Mouse (Mus musculus): ENCODE results near the gene Vta1.

Vta1 gene

GRCm38 (mm10) chr10:14705072-14706066 is at the start of gene Vta1, which contains the start of gene Nmbr:
Gene Vta1 (minus strand): TSS chr10:14705560.
Gene Nmbr (plus strand): TSS chr10:14705591.
- 1% methylated on average over 50 of the region's 50 CpGs for WGBS

GRCm38 (mm10) chr10:14734285-14734684 is 28.9 kb upstream of the Vta1 start:
- 4% methylated on average over 2 of the region's 2 CpGs for WGBS

GRCm38 (mm10) chr10:14725671-14726070 is 20.3 kb upstream of the Vta1 start:
- 41% methylated on average over 9 of the region's 9 CpGs for WGBS

GRCm38 (mm10) chr10:14718114-14718513 is 12.8 kb upstream of the Vta1 start, which contains the start of gene Gje1:
Gene Gje1 (minus strand): TSS chr10:14718214.
- WGBS = 66% methylated on average over 3 of the region's 3 CpGs

- 41% methylated on average over 4 of the region's 4 CpGs for WGBS
These were observed 1.4 kb downstream of the Vta1 start for GRCm38 (mm10) chr10:14703830-14704420.

- WGBS = 57% methylated on average over 1 of the region's 1 CpGs
These were observed 2.1 kb downstream of the Vta1 start for GRCm38 (mm10) chr10:14703239-14703638.

- WGBS = 70% methylated on average over 3 of the region's 3 CpGs
These were observed 15.0 kb downstream of the Vta1 start for GRCm38 (mm10) chr10:14690349-14690748.

GRCm38 (mm10) chr10:14688785-14689442 is 16.4 kb downstream of the Vta1 start:
- WGBS = 95% methylated on average over 6 of the region's 6 CpGs

- 94% methylated on average over 1 of the region's 1 CpGs for WGBS
These were observed 19.7 kb downstream of the Vta1 start for GRCm38 (mm10) chr10:14685663-14686062.

- 90% methylated on average over 2 of the region's 2 CpGs for WGBS
These were observed 39.2 kb downstream of the Vta1 start for GRCm38 (mm10) chr10:14666147-14666546.

GRCm38 (mm10) chr10:14660875-14661274 is 44.5 kb downstream of the Vta1 start:
- WGBS = 90% methylated on average over 2 of the region's 2 CpGs

- WGBS = 73% methylated on average over 1 of the region's 1 CpGs
These were observed 65.7 kb downstream of the Vta1 start for GRCm38 (mm10) chr10:14639635-14640034.

- WGBS = 47% methylated on average over 4 of the region's 4 CpGs
These were observed 66.3 kb downstream of the Vta1 start for GRCm38 (mm10) chr10:14639043-14639442.

GRCm38 (mm10) chr10:14625706-14626105 is 79.7 kb downstream of the Vta1 start:
- 62% methylated on average over 1 of the region's 1 CpGs for WGBS

GRCm38 (mm10) chr10:14619156-14619555 is 86.2 kb downstream of the Vta1 start:
- WGBS = 88% methylated on average over 1 of the region's 1 CpGs

- 91% methylated on average over 1 of the region's 1 CpGs for WGBS
These were observed 87.1 kb downstream of the Vta1 start for GRCm38 (mm10) chr10:14618301-14618700.

GRCm38 (mm10) chr10:14607597-14607996 is 97.8 kb downstream of the Vta1 start:
- WGBS = 95% methylated on average over 5 of the region's 5 CpGs
